Mouse (Mus musculus) CD4-positive helper T cell, adult 2 months (primary cell): ENCODE results near the gene Lrrc20.
A peak's percentile ranks its signal among the peaks of the same experiment; 100 is the strongest.

Experiments used
- DNase-seq: peaks from one replicate; pipeline ENCODE4 v3.0.0-alpha.2; 2012; ENCODE audit warnings: low read depth, missing footprints, low spot score

Gene Lrrc20

GRCm38 (mm10) chr10:61475594-61476439 is at the start of gene Lrrc20:
Gene Lrrc20 (plus strand): TSS chr10:61475801.
- peak; percentile 98 for DNase-seq

GRCm38 (mm10) chr10:61426251-61426757 is 49.3 kb upstream of the Lrrc20 start:
- DNase-seq, result no peak

GRCm38 (mm10) chr10:61427951-61428350 is 47.6 kb upstream of the Lrrc20 start:
- DNase-seq, result no peak

GRCm38 (mm10) chr10:61428416-61428815 is 47.2 kb upstream of the Lrrc20 start:
- no peak for DNase-seq

GRCm38 (mm10) chr10:61429043-61429442 is 46.6 kb upstream of the Lrrc20 start:
- DNase-seq, result no peak

- DNase-seq, result no peak
Observed at GRCm38 (mm10) chr10:61431375-61431774, 44.2 kb upstream of the Lrrc20 start.

- no peak for DNase-seq
Observed at GRCm38 (mm10) chr10:61440202-61440800, 35.3 kb upstream of the Lrrc20 start.

- DNase-seq, result no peak
Observed at GRCm38 (mm10) chr10:61443456-61443855, 32.1 kb upstream of the Lrrc20 start.

- no peak for DNase-seq
Observed at GRCm38 (mm10) chr10:61443876-61444275, 31.7 kb upstream of the Lrrc20 start.

GRCm38 (mm10) chr10:61445016-61445415 is 30.6 kb upstream of the Lrrc20 start:
- DNase-seq, result no peak

GRCm38 (mm10) chr10:61447581-61448353 is 27.8 kb upstream of the Lrrc20 start:
- no peak for DNase-seq

- DNase-seq, result no peak
Observed at GRCm38 (mm10) chr10:61448834-61449233, 26.8 kb upstream of the Lrrc20 start.

GRCm38 (mm10) chr10:61451463-61451930 is 24.1 kb upstream of the Lrrc20 start:
- DNase-seq, result peak; percentile 84

GRCm38 (mm10) chr10:61451931-61452617 is 23.5 kb upstream of the Lrrc20 start:
- peak; percentile 62 for DNase-seq

GRCm38 (mm10) chr10:61452645-61453044 is 23.0 kb upstream of the Lrrc20 start, which contains the start of gene Eif4ebp2:
Gene Eif4ebp2 (minus strand): TSS chr10:61452661.
- DNase-seq, result peak; percentile 99

GRCm38 (mm10) chr10:61453171-61453570 is 22.4 kb upstream of the Lrrc20 start:
- DNase-seq, result peak; percentile 35

GRCm38 (mm10) chr10:61457182-61457581 is 18.4 kb upstream of the Lrrc20 start:
- DNase-seq, result no peak

- no peak for DNase-seq
Observed at GRCm38 (mm10) chr10:61465009-61465408, 10.6 kb upstream of the Lrrc20 start.

GRCm38 (mm10) chr10:61466242-61466641 is 9.4 kb upstream of the Lrrc20 start:
- peak; percentile 54 for DNase-seq

- DNase-seq, result peak; percentile 44
Observed at GRCm38 (mm10) chr10:61466873-61467272, 8.7 kb upstream of the Lrrc20 start.

- no peak for DNase-seq
Observed at GRCm38 (mm10) chr10:61468900-61469299, 6.7 kb upstream of the Lrrc20 start.
